Mouse (Mus musculus): ENCODE measurements around the gene Mgme1. TPM values are rescaled to one million over a fixed set of nuclear protein-coding genes. Genes with fewer than 3 reads are reported as not detected.
A peak's percentile ranks its signal among the peaks of the same experiment; 100 is the strongest.

The Mgme1 gene
- polyA plus RNA-seq, 1 experiment from 2014 or later, result 12.9 TPM

DNA sequence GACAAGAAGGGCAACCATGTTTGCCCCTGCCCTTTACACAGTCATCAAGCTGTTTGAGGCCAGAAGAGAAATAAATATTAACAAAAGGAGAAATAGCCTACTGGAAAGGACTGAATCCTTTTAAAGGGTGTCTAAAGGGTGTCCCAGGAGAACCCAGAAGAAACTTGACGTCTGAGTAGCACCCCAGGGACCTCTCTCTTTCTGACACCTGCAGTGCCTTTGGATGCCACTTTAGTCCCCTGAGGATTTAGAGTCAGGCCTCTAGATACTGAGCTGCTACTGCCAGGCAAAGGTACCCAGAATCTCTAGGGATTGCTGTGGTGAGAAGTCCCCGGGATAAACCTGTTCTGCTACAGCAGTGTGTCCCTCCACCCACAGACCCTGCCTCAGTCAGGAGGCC is 31.1 kb upstream of the Mgme1 start:
- Histone ChIP-seq H3K4me1 (replicated peaks) (no peaks in the 10 kb centered on the region), H3K27ac (replicated peaks) (no peak overlapping the region), H3K36me3 (no peaks in the 10 kb centered on the region), H3K9me3 (no peaks in the 10 kb centered on the region), H3K4me2 (no peak overlapping the region), H3K27me3 (no peaks in the 10 kb centered on the region), H3K4me3 (no peak overlapping the region), H3K9ac (no peak overlapping the region)
- 68% methylated on average over 2 of the region's 2 CpGs for WGBS
- ATAC-seq (ENCODE audit: low FRiP score, low read depth), result no peak

DNA sequence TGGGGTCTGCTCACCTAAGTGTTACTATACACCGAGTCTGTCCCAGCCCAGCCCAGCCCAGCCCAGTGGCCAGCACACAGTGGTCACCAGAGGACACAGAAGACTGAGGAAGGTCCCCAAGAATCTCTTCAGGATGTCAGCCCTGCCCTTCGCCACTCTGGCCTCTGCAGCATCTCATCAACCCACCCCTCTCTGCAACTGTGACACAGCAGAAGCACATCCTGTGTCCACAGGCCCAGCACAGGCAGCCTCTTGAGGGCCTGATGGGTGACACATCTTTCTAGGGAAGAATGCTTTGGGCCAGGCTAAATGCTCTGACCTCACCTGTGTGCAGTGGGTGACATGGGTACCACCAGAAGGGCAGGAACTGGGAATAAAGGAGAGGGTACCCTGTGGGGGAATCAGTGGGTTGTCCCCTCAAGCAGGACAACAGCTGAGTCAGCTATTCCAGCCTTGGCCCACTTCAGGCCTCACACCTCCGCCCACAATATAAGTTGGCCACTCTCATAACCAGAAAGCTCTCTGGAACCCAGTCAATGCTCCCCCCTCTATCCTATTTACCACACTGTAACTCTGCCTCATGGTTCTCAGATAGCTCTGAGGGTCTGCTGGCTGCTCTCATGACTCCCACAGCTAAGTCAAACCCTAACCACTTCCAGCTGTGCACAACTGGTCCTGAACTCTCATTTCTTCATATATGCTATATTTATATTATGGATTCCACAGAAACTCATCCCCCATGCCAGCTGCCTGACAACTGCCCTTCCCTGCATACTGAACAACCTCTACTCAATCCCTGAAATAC is 30.2 kb upstream of the Mgme1 start:
- peak; percentile 8; the same call in 1 of the 2 replicates for ATAC-seq (ENCODE audit: low FRiP score, low read depth)
- 85% methylated on average over 3 of the region's 3 CpGs for WGBS
- no peak overlapping the region for H3K4me3 ChIP-seq

DNA sequence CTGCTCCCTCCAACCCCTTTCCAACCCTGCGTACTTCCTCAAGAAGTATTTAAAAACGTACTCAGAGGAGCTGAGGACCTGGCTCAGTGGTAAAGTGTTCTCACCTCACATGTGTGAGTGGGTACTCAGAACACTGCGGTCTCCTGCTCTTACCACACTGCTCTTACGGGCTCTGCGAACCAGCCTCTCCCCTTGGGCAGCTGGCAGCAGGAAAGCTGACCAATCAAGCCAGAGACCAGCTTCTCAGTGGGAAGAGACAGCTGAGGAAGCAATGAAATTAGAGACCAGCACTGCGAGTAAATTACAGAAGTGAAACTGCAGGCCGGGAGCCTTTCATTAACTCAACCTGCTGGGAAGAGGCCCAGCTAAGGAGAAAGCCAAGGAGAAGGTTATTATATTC is 25.0 kb upstream of the Mgme1 start:
- H3K4me3 ChIP-seq, result no peak overlapping the region
- no peak overlapping the region for H3K9ac ChIP-seq
- H3K9me3 ChIP-seq, result no peaks in the 10 kb centered on the region
- H3K4me1 ChIP-seq (replicated peaks), result no peaks in the 10 kb centered on the region
- no peak for ATAC-seq (ENCODE audit: low FRiP score, low read depth)
- H3K27me3 ChIP-seq, result no peaks in the 10 kb centered on the region
- H3K4me2 ChIP-seq, result no peak overlapping the region
- peaks cover 7% of the 10 kb centered on the region for H3K36me3 ChIP-seq
- WGBS, result 72% methylated on average over 7 of the region's 7 CpGs
- H3K27ac ChIP-seq (replicated peaks), result no peak overlapping the region

More for the DNA sequence above, 30.2 kb upstream of the Mgme1 start:
- H3K4me2 ChIP-seq, result no peak overlapping the region
- H3K4me1 ChIP-seq (replicated peaks), result no peaks in the 10 kb centered on the region
- H3K9me3 ChIP-seq, result no peaks in the 10 kb centered on the region
- no peak overlapping the region for H3K9ac ChIP-seq
- no peak overlapping the region for H3K27ac ChIP-seq (replicated peaks)
- H3K27me3 ChIP-seq, result no peaks in the 10 kb centered on the region
- H3K36me3 ChIP-seq, result no peaks in the 10 kb centered on the region

DNA sequence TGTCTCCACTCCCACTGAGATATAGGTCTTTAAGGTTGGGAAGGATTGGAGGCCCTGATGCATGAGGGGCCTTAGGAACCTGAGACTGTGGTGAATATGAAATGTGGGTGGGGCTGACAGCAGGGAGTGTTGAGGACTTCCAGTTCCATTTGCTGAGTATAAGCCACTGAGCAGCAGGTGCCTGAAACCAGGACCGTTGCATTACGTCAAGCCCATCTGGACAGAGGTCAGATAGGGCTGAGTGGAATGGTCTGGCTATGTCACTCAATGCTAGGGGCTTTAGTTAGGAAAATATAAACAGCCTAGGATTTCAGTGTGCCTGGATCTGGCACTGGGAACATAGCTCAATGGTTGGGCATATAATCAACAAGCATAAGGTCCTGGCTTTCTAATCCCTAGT is 24.2 kb upstream of the Mgme1 start:
- ATAC-seq (ENCODE audit: low FRiP score, low read depth), result peak; percentile 13; the same call in 1 of the 2 replicates
- Histone ChIP-seq H3K36me3 (peaks cover 14% of the 10 kb centered on the region), H3K27me3 (no peaks in the 10 kb centered on the region), H3K4me1 (replicated peaks) (no peaks in the 10 kb centered on the region), H3K4me3 (no peak overlapping the region), H3K4me2 (no peak overlapping the region), H3K9me3 (no peaks in the 10 kb centered on the region), H3K9ac (no peak overlapping the region), H3K27ac (replicated peaks) (no peak overlapping the region)
- 68% methylated on average over 2 of the region's 2 CpGs for WGBS

DNA sequence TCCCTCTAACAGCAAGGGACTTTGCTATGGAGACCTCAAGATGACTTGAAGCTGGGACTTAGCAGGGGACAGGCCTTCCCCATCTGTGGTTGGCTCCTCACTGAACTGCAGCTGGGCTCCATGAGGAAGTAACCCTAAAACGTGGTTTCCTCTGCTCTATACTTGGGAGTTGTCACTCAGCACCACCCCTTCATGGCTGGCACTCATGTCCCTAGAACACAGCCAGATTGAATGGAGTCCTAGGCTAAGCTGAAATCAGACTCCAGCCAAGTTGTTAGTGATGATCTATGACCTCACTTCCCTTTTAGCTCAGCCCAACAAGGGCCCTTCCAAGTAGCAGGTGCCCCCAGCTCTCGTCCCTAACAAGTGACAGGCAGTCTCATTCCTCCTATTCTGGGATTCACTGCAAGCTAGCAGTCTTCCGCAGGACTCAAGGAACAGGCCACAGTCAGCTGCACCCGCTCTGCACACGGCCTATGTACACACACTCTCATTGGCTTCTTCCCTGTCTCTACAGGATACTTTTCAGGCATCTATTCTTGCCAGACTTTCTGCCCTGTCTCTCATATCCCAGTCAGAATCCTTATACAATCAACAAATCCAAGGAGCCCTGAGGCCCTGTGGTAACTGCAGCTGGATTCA is 23.0 kb upstream of the Mgme1 start:
- H3K9me3 ChIP-seq, result no peaks in the 10 kb centered on the region
- no peak overlapping the region for H3K9ac ChIP-seq
- H3K4me3 ChIP-seq, result no peak overlapping the region
- H3K27ac ChIP-seq (replicated peaks), result no peak overlapping the region; the same call in 1 of the 2 replicates
- WGBS, result 47% methylated on average over 5 of the region's 5 CpGs
- no peaks in the 10 kb centered on the region for H3K4me1 ChIP-seq (replicated peaks)
- H3K36me3 ChIP-seq, result peaks cover 24% of the 10 kb centered on the region
- no peaks in the 10 kb centered on the region for H3K27me3 ChIP-seq
- ATAC-seq (ENCODE audit: low FRiP score, low read depth), result no peak
- no peak overlapping the region for H3K4me2 ChIP-seq

DNA sequence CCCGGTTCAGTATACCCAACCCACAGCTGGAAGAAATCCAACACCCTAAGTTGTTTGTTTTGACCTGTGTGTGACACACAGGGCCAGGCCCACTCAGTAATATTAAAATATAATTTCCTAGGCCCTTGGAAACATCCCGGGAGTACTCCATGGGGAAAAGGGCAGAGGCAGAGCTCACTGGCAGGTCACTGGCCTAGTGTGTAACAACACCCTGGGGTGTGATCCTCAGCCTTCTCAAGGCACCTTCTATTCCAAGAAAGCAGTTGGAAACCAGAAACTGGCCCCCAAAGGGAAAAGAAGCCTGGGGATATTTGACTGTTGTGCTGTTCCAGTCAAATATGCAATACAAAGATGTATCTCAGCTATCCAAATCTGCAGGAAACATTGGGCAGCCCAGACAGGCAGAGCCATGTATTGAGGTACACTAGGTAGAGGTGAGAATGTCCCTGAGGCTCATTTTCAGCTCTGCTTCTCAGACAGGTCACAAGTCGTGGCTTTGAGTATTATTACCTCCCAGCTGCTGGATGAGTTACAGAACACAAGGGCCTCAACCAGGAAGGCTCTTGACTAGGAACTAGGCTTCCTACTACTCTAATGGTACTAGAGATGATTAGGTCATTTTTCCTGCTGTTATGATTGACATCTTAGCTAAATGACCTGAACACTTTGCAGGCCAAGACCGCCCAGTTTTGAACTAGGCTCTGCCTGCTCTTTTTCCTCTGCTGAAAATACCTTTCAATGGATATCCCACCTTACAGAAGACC is 21.7 kb upstream of the Mgme1 start:
- no peaks in the 10 kb centered on the region for H3K9me3 ChIP-seq
- H3K27me3 ChIP-seq, result no peaks in the 10 kb centered on the region
- ATAC-seq (ENCODE audit: low FRiP score, low read depth), result no peak
- no peak overlapping the region for H3K9ac ChIP-seq
- H3K27ac ChIP-seq (replicated peaks), result no peak overlapping the region
- no peaks in the 10 kb centered on the region for H3K4me1 ChIP-seq (replicated peaks)
- no peak overlapping the region for H3K4me3 ChIP-seq
- no peak overlapping the region for H3K4me2 ChIP-seq
- WGBS, result 37% methylated on average over 4 of the region's 4 CpGs
- H3K36me3 ChIP-seq, result peaks cover 38% of the 10 kb centered on the region

DNA sequence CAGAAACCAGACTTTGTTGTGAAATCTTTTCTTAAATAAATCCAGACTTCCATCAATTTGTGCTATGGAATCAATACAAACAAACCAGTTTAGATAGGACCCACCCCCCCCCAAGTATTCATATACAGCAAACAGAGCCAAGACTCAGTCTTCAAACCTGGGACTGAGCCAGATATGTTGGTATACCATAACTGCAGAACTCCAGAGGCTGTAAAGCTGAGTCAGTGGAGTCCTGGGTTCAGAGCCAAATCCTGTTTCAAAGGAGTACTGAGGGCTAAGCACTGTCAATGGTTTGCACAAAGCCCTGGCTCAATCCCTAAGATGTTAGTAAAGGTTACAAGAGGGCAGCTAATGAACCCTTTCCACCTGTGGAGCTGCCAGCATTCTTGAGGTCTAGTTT is 20.4 kb upstream of the Mgme1 start:
- no peak overlapping the region for H3K4me2 ChIP-seq
- H3K9ac ChIP-seq, result no peak overlapping the region
- no peaks in the 10 kb centered on the region for H3K27me3 ChIP-seq
- no peaks in the 10 kb centered on the region for H3K9me3 ChIP-seq
- no peak overlapping the region for H3K4me3 ChIP-seq
- H3K27ac ChIP-seq (replicated peaks), result no peak overlapping the region
- ATAC-seq (ENCODE audit: low FRiP score, low read depth), result no peak
- peaks cover 51% of the 10 kb centered on the region for H3K36me3 ChIP-seq
- no peaks in the 10 kb centered on the region for H3K4me1 ChIP-seq (replicated peaks)

DNA sequence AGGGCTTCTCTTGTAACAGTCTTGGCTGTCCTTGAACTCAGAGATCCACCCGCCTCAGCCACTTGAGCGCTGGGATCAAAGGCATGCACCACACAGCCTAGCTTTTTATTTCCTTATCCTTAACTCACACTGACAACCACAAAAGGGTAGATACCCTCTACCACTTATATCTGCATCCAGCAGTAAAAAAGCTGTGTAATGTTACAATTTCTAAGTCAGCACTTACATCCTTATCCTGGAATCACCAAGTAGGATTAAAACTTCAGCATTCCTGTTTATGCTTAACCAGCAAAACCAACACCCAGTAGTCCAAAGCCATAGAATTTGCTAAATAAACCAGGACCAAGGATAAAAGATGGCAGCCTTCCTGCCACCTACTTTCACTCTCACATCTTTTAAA is 7.6 kb upstream of the Mgme1 start:
- no peaks in the 10 kb centered on the region for H3K27me3 ChIP-seq
- no peaks in the 10 kb centered on the region for H3K9me3 ChIP-seq
- no peak overlapping the region for H3K4me2 ChIP-seq
- H3K27ac ChIP-seq (replicated peaks), result no peak overlapping the region
- 91% methylated on average over 2 of the region's 2 CpGs for WGBS
- peaks cover 19% of the 10 kb centered on the region for H3K36me3 ChIP-seq
- H3K9ac ChIP-seq, result no peak overlapping the region
- H3K4me1 ChIP-seq (replicated peaks), result peaks cover 15% of the 10 kb centered on the region
- no peak for ATAC-seq (ENCODE audit: low FRiP score, low read depth)
- H3K4me3 ChIP-seq, result no peak overlapping the region

DNA sequence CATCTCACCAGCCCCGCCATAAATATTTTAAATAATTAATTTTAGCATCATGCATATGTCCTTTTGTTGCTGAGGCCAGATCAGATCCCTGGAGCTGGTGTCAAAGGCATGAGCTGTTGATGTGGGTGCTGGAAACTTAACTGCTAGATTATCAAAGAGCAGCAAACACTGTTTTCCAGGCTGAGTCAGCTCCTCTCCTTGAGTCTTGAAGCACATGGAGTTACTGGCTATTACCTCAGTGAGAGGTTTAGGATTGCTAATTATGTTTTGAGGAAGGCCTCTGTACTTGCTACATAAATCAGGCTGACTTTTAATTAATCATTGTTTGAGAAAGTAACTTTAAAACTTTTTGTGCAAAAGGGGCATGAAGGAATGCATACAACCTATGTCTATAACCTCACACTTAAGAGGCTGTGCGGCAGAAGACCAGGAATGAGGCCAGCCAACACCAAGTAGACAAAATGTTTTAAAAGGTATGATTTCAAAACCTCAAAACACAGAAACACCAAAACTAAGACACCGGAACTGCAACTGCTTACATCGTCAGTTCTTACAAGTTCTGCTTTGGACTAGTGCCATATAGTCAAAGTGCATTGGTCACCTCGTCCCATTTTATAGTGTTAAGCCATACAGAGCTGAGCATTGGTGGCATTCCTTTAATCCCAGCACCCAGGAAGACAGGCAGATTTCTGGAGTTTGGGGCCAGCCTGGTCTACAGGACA is 5.9 kb upstream of the Mgme1 start:
- no peak overlapping the region for H3K27ac ChIP-seq (replicated peaks)
- H3K4me2 ChIP-seq, result no peak overlapping the region
- no peaks in the 10 kb centered on the region for H3K27me3 ChIP-seq
- no peak for ATAC-seq (ENCODE audit: low FRiP score, low read depth)
- H3K9me3 ChIP-seq, result no peaks in the 10 kb centered on the region
- H3K4me3 ChIP-seq, result no peak overlapping the region
- H3K9ac ChIP-seq, result no peak overlapping the region
- 83% methylated on average over 5 of the region's 5 CpGs for WGBS
- H3K4me1 ChIP-seq (replicated peaks), result peaks cover 33% of the 10 kb centered on the region
- peaks cover 2% of the 10 kb centered on the region; the same call in 1 of the 2 replicates for H3K36me3 ChIP-seq

DNA sequence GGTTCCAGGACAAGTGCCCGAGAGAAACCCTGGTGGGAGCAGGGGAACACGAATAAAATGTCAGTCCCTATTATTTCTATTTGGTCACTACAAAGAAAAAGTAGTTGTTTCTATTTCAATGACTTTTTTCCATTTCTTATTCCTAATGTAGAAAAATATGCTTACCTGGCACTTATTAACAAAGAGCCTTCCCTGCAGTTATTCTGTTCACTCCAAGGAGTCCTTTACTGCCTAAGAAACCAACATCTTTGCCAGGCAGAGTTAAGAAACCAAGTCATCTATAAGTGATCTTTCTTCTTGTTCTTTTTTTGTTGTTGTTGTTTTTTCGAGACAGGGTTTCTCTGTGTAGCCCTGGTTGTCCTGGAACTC is 5.4 kb upstream of the Mgme1 start:
- WGBS, result 74% methylated on average over 3 of the region's 3 CpGs
- no peaks in the 10 kb centered on the region for H3K9me3 ChIP-seq
- no peak for ATAC-seq (ENCODE audit: low FRiP score, low read depth)
- H3K4me1 ChIP-seq (replicated peaks), result peaks cover 34% of the 10 kb centered on the region
- no peak overlapping the region for H3K4me2 ChIP-seq
- no peak overlapping the region for H3K9ac ChIP-seq
- H3K36me3 ChIP-seq, result no peaks in the 10 kb centered on the region
- no peak overlapping the region for H3K4me3 ChIP-seq
- H3K27ac ChIP-seq (replicated peaks), result no peak overlapping the region
- H3K27me3 ChIP-seq, result no peaks in the 10 kb centered on the region

DNA sequence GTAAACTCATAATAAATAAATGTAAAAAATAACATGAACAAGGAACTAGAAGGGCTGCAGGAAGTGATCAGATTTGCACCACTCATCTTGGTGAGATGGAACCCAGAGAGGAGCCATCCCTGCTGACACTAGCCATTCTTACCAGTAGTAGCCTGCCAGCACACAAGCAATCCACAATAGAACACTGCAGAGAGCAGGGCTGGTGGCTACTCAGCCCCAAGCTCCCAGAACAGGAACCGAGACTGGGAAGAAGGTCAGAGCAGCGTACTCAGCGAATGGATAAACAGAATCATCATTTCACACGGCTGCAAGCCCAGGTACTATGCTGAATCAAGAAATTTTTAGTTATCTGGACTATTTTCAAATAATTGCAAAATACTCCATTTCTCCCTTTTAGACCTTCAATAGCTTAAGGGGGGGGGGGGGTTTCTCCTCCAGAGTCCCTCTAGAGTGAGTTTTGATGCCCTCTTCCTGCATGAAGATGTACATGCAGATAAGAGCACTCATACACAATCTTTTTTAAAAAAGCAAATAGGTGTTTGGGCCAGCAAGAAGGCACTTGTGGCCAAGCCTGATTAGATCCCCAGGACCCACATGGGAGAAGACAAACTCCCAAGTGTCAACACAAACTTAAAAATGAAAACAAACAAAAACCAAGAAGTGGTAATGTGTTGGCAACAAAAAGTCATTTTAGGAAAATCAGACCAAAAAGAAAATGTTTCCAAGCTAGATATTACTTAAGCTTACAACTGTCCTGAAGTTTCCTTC is 4.4 kb upstream of the Mgme1 start:
- Histone ChIP-seq H3K36me3 (no peaks in the 10 kb centered on the region), H3K9ac (no peak overlapping the region), H3K27me3 (no peaks in the 10 kb centered on the region), H3K9me3 (no peaks in the 10 kb centered on the region), H3K4me3 (no peak overlapping the region), H3K27ac (replicated peaks) (no peak overlapping the region), H3K4me1 (replicated peaks) (peaks cover 34% of the 10 kb centered on the region), H3K4me2 (no peak overlapping the region)
- no peak for ATAC-seq (ENCODE audit: low FRiP score, low read depth)
- WGBS, result 48% methylated on average over 4 of the region's 4 CpGs
